Mouse (Mus musculus) B cell, adult (primary cell): ENCODE measurements around the gene Hist1h4k. TPM values are rescaled to one million over a fixed set of nuclear protein-coding genes. Genes with fewer than 3 reads are reported as not detected.

Experiments used
- total RNA-seq: library from RNA; stranded (reverse); gene quantifications from 4 replicates; pipeline ENCODE4 v1.2.4, GENCODE M21; 2023; ENCODE audit not compliant: inconsistent age

The Hist1h4k gene
- 345 to 580 TPM (median 393 TPM) in 4 replicates for total RNA-seq

GRCm38 (mm10) chr13:21750159-21751017 lies at the start of gene Hist1h4k:
Hist1h4k (minus strand) TSS chr13:21750505.

DNA sequence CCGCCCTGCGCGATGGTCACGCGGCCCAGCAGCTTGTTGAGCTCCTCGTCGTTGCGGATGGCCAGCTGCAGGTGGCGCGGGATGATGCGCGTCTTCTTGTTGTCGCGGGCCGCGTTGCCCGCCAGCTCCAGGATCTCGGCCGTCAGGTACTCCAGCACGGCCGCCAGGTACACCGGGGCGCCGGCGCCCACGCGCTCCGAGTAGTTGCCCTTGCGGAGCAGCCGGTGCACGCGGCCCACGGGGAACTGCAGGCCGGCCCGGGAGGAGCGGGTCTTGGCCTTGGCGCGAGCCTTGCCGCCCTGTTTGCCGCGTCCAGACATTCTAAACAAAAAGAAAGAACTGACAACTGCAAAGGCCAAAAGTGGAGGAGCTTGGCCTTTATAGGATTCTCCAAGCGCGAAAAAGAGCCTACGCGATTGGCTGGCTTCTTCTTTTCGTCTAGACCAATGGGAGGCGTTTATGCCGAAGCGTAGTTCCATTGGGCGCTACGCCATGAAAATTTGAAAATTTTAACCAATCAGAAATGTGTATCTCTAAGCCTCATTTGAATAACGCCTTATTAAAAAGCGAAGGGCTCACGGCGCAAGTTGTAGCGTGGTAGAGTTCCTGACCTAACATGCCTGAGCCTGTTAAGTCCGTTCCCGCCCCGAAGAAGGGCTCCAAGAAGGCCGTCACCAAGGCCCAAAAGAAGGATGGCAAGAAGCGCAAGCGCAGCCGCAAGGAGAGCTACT lies 36.8 kb upstream of the Hist1h4k start, which contains the start of the genes Hist1h2an and Hist1h2bp:
Gene Hist1h2an (minus strand): TSS at position 320 of the 731 bp plus-strand sequence.
Gene Hist1h2bp (plus strand): TSS at position 563 of the 731 bp plus-strand sequence.

GRCm38 (mm10) chr13:21783255-21783617 lies 32.9 kb upstream of the Hist1h4k start, which contains the start of gene Hist1h3i:
Hist1h3i (minus strand) TSS chr13:21783370.

DNA sequence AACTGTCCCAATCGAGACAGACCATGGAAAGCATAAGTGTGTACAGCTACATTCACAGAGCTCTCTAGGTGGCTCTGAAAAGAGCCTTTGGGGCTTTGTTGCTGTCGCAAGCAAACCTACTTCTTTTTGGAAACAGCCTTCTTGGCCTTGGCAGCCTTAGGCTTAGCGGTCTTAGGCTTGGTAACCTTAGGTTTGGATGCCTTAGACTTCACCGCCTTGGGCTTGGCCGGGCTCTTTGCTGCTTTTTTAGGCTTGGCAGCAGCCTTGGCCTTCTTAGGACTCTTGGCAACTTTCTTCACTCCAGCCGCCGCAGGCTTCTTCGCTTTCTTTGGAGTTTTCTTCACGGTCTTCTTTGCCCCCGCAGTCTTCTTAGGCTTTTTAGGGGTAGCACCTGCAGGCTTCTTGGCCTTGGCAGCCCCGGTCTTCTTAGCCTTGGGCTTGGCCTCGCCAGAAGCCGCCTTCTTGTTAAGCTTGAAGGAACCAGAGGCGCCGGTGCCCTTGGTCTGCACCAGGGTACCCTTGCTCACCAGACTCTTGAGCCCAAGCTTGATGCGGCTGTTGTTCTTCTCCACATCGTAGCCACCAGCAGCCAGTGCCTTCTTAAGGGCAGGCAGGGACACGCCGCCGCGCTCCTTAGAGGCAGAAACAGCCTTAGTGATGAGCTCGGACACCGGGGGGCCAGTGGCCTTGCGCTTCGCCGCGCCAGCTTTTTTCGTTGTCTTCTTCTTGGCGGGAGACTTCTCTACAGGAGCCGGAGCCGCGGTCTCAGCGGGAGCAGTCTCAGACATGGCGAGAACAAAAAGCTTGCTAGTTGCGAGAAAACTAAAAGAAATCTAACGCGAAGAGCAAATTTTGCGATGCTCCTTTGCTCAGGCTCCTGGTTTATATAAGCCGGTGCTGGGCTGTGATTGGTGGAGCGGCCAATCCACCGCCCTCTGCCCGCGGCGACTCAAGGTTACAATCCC lies 29.7 kb upstream of the Hist1h4k start, which contains the start of gene Hist1h1b:
Gene Hist1h1b (minus strand): TSS at position 859 of the 965 bp plus-strand sequence.

GRCm38 (mm10) chr13:21753524-21754285 lies 3.4 kb upstream of the Hist1h4k start, which contains the start of the genes Hist1h2ak and Hist1h2bn:
Hist1h2ak (minus strand) TSS chr13:21753827.
Hist1h2bn (plus strand) TSS chr13:21754123.

DNA sequence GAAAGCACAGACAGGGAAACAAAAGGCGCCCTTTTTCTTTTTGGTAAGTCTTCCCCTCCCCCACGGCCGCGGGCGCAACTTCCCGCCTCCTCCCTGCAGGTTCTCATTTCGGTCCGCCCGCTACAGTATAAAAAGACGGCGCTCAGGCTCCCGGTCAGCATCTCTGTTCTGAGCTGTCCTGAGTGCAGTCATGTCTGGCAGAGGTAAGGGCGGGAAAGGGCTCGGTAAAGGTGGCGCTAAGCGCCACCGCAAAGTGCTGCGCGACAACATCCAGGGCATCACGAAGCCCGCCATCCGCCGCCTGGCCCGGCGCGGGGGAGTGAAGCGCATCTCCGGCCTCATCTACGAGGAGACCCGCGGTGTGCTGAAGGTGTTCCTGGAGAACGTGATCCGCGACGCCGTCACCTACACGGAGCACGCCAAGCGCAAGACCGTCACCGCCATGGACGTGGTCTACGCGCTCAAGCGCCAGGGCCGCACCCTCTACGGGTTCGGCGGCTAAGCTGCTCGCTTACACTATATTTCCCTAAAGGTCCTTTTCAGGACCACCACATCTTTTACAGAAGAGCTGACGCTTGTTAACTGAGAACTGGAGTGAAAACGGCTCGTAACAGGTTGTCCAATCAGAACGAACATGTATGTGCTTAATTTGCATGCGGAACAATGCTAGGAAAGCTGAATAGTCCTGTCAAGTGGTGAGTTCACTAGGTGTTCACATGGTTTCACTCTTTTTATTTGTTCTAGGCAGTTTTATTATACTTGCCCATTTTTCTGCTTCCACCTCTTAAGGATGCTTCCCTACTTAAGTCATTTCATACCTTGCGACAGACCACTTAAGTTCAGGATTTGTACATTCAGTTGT lies 15.2 kb downstream of the Hist1h4k start, which contains the start of gene Hist1h4j:
Gene Hist1h4j (plus strand): TSS at position 159 of the 862 bp plus-strand sequence.

GRCm38 (mm10) chr13:21721757-21722372 lies 28.4 kb downstream of the Hist1h4k start, which contains the start of gene Hist1h2bm:
Hist1h2bm (plus strand) TSS chr13:21722044.

DNA sequence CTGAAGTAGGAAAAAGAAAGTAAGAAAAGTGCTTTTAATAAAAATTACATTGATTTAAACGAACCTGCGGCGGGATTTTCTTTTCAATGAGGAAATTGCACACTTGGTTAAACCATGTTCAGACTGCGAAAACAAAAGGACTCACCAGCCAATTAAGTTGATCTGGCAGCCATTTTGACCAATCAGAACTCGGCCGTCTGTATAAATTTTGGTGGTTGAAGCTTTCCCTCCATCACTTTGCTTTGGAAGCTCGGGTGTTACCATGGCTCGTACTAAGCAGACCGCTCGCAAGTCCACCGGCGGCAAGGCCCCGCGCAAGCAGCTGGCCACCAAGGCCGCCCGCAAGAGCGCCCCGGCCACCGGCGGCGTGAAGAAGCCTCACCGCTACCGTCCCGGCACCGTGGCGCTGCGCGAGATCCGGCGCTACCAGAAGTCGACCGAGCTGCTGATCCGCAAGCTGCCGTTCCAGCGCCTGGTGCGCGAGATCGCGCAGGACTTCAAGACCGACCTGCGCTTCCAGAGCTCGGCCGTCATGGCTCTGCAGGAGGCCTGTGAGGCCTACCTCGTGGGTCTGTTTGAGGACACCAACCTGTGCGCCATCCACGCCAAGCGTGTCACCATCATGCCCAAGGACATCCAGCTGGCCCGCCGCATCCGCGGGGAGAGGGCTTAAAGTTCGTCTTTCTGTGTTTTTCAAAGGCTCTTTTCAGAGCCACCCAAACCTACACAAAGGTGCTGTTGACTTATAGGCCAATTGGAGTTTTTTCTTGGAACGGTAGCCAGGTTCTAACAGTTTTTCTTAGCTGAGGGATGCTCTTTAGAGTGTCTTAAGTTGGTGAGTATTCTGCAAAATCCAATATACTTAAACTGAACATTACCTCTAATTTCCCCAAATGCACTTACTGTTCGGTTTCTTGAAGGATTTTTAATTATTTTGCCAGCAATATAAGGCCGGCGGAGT lies 32.6 kb downstream of the Hist1h4k start, which contains the start of gene Hist1h3h:
Gene Hist1h3h (plus strand): TSS at position 263 of the 961 bp plus-strand sequence.

GRCm38 (mm10) chr13:21715864-21716539 lies 34.3 kb downstream of the Hist1h4k start, which contains the start of the genes Hist1h2bl and Hist1h2ai:
Hist1h2bl (minus strand) TSS chr13:21716143.
Hist1h2ai (plus strand) TSS chr13:21716422.

Other genes with a start within 250 kb of the Hist1h4k start
- gene Gm11273, start 249.1 kb downstream of the Hist1h4k start, total RNA-seq, result 17.1 to 23.9 TPM (median 22.6 TPM) in 4 replicates
- 11.4 to 14.0 TPM (median 12.5 TPM) in 4 replicates for gene Zkscan8, start 219.4 kb downstream of the Hist1h4k start, total RNA-seq
- not detected in 4 replicates for gene Olfr1366, start 207.7 kb downstream of the Hist1h4k start, total RNA-seq
- gene Olfr1535, start 190.6 kb downstream of the Hist1h4k start, total RNA-seq, result not detected in 4 replicates
- not detected in 4 replicates for gene Olfr1364, start 168.7 kb downstream of the Hist1h4k start, total RNA-seq
- not detected in 4 replicates for gene Olfr1362, start 136.5 kb downstream of the Hist1h4k start, total RNA-seq
- gene Olfr11, start 108.0 kb downstream of the Hist1h4k start, total RNA-seq, result not detected in 4 replicates
- gene Olfr1361, start 87.1 kb downstream of the Hist1h4k start, total RNA-seq, result not detected in 4 replicates
- not detected in 4 replicates for gene Olfr1360, start 73.1 kb downstream of the Hist1h4k start, total RNA-seq
- not detected in 4 replicates for gene Olfr1359, start 52.4 kb downstream of the Hist1h4k start, total RNA-seq
- 101 to 134 TPM (median 110 TPM) in 4 replicates for gene Hist1h2bl, start 34.4 kb downstream of the Hist1h4k start, total RNA-seq
- gene Hist1h2ai, start 34.1 kb downstream of the Hist1h4k start, total RNA-seq, result 57.4 to 111 TPM (median 95.3 TPM) in 4 replicates
- gene Hist1h3h, start 32.8 kb downstream of the Hist1h4k start, total RNA-seq, result 119 to 230 TPM (median 147 TPM) in 4 replicates
- 10.5 to 15.1 TPM (median 12.2 TPM) in 4 replicates for gene Hist1h2bm, start 28.5 kb downstream of the Hist1h4k start, total RNA-seq
- gene Hist1h4j, start 15.4 kb downstream of the Hist1h4k start, total RNA-seq, result 11.8 to 18.5 TPM (median 15.7 TPM) in 4 replicates
- 43.9 to 61.4 TPM (median 49.5 TPM) in 4 replicates for gene Hist1h2ak, start 3.3 kb upstream of the Hist1h4k start, total RNA-seq
- 79.2 to 91.1 TPM (median 87.7 TPM) in 4 replicates for gene Hist1h2bn, start 3.6 kb upstream of the Hist1h4k start, total RNA-seq
- 64.3 to 100 TPM (median 75.1 TPM) in 4 replicates for gene Hist1h1b, start 30.1 kb upstream of the Hist1h4k start, total RNA-seq
- 159 to 245 TPM (median 224 TPM) in 4 replicates for gene Hist1h3i, start 32.9 kb upstream of the Hist1h4k start, total RNA-seq
- 26.3 to 53.4 TPM (median 30.7 TPM) in 4 replicates for gene Hist1h2an, start 36.7 kb upstream of the Hist1h4k start, total RNA-seq
- gene Hist1h2bp, start 37.0 kb upstream of the Hist1h4k start, total RNA-seq, result 38.6 to 53.7 TPM (median 48.7 TPM) in 4 replicates
- gene Hist1h2bq, start 59.7 kb upstream of the Hist1h4k start, total RNA-seq, result 179 to 205 TPM (median 201 TPM) in 4 replicates
- gene Hist1h2ao, start 60.0 kb upstream of the Hist1h4k start, total RNA-seq, result 199 to 315 TPM (median 296 TPM) in 4 replicates
- gene Hist1h4m, start 61.2 kb upstream of the Hist1h4k start, total RNA-seq, result 283 to 393 TPM (median 343 TPM) in 4 replicates
- gene Hist1h4n, start 81.7 kb upstream of the Hist1h4k start, total RNA-seq, result 138 to 258 TPM (median 167 TPM) in 4 replicates
- 46.5 to 101 TPM (median 67.4 TPM) in 4 replicates for gene Hist1h2ap, start 83.0 kb upstream of the Hist1h4k start, total RNA-seq
- 177 to 204 TPM (median 198 TPM) in 4 replicates for gene Hist1h2br, start 83.2 kb upstream of the Hist1h4k start, total RNA-seq
- gene Zfp184, start 194.6 kb upstream of the Hist1h4k start, total RNA-seq, result 3.0 to 5.1 TPM (median 4.2 TPM) in 4 replicates
- gene Pom121l2, start 230.7 kb upstream of the Hist1h4k start, total RNA-seq, result not detected in 4 replicates